Mouse (Mus musculus) layer of hippocampus, adult 18-20 months (tissue): ENCODE results near the gene Fat1. TPM values are rescaled to one million over a fixed set of nuclear protein-coding genes. Genes with fewer than 3 reads are reported as not detected.

Experiments
- DNase-seq, 2 experiments: peaks; one replicate each; pipeline ENCODE4 v3.0.0; 2022; ENCODE audit warnings: low spot score in 2 of 2
- total RNA-seq, 2 experiments: library from RNA; stranded (reverse); gene quantifications; 2 replicates each; pipeline ENCODE4 v1.2.3; 2021

Fat1 gene
- total RNA-seq, 2 experiments from 2014 or later, result 19.5 to 23.1 TPM

DNA sequence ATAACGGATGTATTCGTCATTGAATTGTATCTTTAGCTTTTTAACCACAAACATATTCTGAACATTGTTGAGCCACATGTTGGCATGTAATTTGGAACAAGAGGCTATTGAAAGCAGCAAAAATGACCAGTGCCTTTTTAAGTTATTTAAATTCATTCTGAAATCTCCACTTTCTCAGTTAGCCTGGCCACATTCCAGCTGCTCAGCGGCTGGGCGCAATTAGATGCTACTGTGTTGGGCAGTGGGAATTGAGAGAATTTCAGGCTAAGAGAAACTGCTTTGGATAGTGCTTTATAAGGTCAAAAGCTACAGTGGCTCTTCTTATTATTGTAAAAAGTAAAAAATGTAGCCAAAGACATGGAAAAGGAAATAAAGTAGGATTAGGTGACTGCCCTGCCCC lies 67.4 kb downstream of the Fat1 start:
- no peak for DNase-seq

DNA sequence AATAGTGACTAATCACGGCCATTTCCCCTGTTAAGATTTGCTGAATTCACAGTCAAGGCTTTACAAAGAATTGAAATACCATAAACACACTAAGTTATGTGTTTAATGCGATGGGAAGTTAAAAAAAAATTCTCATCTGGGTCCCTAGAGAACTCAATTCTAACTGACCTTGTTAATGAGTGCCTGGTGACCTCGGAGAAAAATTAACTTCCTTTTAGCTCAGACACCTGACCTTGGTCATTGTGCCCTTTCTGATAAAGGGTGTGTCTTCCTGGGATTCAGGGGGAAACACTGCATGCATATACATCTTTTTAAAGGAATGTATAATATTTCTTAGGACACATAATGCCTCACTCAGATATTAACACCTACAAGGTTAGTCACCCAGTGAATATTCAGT lies 68.8 kb downstream of the Fat1 start:
- no peak for DNase-seq

DNA sequence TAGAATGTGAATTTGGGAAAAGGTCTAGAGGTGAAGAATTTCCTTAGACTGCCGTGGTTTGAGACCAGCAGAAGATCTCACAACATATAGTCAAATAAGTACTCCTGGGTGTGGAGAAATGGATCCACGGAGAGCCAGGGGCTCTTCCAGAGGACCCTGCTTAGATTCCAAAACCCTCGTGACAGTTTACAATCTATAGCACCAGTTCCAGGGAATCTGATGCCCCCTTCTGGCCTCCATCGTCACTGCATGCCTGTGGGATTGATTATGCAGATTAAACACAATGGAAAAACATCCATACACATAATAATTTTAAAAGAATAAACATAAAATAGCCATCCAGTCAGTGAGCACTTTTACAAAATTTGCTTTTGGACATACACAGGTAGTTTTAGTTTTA lies 75.4 kb downstream of the Fat1 start:
- DNase-seq, result peak in 1 of 2 experiments; percentile 71

DNA sequence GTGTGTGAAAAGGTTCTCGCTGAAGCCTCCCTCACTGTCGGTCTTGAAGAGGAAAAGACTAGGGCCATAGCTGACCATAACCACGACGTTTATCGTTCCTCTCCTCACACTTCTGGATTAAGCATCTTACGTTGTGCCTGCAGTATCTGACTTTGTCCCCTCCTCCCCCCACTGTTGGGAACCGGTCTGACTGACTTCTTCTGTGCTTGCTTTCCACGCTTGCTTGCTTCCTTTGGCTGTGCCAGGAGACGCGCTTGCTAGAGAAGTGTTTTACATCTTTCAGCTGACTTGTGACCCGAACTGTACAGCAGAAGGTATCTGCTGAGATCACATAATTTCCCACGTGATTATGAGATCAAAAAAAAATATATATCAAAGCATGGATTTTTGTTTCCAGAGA lies 76.5 kb downstream of the Fat1 start:
- no peak for DNase-seq

DNA sequence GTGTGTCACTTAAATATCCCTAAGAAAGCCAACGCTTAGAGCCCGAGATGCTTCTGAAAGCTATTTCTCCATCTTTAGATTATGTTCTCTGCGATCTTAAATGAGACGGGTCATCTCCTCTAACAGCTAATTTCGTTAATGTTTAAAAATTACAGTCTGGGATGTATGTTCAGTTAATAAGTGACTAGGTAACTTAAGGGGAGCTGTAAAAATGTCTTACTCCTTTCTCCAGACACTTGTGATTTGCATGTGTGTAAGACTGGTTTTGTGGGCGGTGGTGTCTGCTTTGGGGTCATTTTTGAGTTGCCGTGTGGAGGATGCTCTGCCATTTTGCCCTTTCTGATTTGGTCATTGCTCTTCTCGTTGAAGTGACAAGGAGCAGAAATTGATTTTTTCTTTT lies 78.6 kb downstream of the Fat1 start:
- no peak for DNase-seq

DNA sequence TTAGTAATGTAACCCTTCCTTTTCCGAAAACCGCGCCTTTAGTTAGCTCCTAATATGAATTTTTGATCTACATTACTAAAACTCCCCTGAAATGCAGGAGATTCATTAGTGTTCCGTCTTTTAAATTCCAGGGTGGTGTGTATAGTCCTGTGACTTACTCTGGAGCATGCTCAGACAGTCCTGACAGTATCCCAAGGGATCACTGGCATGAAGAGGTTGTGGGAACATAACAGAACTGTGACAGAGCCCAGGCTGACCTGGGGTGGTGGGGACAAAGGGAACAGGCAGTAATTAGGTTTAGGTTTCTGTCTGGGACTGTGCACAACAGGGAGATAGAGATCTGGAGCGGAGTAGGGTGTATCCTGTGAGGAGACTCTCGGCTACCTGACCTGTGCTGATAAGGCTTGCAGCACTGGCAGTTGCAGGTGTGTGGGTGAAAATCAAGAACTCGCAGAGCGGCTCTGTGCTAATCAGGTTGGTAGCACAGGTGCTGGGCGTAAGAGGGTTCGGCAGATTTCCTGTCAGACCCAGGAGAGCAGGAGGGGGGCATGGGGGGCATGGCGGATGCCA lies 79.3 kb downstream of the Fat1 start:
- DNase-seq, result no peak

DNA sequence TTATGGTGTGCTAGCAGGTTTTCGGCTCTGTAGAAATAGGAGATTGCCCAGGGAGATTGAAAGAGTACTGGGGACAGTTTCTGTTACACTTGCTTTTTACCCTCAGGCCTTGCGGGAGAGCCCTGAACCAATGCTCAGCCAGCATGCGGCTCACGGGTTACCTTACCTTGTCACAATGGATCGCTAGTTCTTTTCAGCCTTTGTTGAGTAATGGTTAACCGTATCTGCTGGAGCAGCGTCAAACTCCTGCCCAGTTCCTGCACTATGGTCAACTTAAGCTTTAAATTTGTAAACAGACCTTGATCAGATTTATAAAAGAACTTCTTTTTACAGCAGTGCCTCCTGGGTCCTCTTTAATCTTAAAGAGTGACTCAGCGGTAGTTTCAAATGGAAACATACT lies 80.6 kb downstream of the Fat1 start:
- no peak for DNase-seq

DNA sequence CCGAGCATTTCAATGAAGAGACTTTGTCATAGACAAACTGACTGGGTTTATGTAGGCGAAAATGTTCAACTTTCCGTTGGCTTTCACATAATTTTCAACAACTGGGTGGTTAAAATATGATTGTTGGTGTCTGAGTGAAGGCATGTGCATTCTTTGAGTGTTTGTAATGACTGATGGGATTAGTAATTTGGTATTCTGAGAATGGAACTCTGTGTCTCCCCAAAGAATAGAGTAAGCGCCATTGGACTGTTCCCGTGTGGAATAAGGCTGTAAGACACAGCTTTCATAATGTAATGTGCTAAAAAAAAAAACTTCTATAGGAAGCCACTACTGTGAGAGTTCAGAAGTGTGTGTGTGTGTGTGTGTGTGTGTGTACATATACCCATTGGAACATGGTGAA lies 84.0 kb downstream of the Fat1 start:
- no peak for DNase-seq

DNA sequence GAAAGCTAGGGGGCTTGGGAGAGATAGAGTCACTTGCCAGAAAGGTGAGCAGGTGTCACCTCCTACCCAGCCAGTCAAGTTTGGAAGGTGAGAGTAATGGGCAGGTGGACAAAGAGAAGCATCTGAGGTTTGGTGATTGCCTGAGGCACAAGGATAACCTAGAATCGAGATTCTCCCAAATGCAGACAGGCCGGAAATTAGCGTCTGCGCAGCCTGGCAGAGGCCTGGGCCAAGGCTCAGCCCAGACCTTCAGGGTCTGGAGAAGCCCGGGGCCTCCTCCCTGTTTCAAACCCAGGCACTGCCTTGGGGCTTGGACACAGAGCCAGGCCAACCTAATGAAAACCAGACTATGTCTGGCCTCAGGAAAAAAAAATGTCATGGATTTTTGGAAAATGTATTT lies 85.9 kb downstream of the Fat1 start:
- DNase-seq, result no peak

DNA sequence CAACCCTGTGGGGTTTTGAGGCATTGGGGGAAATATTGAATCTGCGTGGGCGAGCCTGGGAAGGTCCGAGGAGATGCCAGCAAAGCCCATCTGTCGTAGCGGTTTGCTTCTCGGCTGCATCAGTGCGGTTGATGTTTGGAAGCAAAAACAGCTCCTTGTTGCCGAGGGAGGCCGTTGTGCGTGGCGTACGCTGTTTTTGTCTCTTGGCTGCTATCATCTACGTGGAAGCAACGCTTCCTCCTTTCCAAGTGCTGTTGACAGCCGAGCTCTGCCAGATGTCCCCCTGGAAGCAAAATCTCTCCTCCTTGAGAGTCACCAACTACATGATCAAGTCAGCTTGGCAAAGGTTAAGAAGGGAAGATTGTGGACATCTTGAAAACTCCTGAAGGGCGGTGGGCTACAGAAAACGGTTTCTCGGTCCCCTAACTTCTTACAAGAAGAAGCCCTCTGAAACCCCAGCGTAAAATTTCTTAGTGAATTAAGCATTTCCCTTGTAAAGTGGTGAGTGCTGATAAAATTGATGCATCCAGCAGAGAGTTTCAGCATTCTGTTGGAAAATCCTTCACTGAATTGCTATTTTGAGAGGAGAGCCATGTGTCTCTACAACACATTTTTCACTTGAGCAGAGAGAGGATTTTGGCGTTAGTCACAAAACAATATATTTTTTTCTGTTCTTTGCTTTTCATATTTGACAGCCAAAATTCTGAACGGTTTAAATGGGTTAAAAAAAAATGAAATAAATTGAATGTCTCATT lies 86.8 kb downstream of the Fat1 start:
- peak; percentile 74 to 84 for DNase-seq

DNA sequence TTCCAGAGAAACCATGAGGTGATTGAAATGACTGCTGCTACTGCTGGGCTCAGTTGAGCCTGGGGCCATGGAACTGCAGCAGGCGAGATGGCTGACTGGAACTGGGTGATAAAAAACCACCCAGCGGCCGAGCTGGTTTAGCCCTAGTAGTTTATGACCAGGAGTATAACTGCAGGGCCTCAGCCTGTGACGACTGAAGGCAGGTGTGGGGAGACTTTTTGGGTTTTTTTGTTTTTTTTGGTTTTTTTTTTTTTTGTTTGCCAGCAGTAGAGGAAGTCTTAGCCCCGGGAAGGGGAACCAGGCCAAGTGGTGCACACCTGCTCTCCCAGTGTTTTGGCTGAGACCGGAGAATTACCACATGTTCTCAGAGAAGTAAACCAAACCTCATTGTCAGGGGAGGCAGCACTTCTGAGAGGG lies 92.8 kb downstream of the Fat1 start:
- no peak for DNase-seq

DNA sequence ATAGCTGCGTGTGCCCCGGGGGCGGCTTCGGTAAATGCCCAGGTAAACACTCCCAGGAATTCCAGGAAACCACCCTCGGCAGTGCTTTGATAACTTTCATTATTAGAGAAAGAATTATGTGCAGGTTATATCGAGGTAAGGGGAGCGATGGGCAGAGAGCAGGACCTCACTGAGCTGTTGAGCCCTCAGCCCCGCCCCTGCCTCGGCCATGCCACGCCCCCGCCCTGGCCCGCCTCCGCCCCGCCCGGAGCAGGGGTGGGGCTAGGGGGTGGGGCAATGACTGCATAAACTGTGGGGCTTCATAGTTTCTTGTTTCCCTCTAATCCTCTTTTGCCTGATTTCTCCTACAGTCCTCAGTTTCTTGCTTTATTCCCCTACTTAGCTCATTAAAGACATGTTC lies 103.1 kb downstream of the Fat1 start:
- DNase-seq, result no peak

DNA sequence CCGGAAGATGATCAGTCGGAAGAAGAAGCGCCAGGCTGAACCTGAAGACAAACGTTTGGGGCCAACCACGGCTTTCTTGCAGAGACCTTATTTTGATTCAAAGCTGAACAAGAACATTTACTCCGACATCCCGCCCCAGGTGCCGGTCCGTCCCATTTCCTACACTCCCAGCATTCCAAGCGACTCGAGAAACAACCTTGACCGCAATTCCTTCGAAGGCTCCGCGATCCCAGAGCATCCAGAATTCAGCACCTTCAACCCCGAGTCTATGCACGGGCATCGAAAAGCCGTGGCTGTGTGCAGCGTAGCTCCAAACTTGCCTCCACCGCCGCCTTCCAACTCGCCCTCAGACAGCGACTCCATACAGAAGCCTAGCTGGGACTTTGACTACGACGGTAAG lies 108.9 kb downstream of the Fat1 start:
- DNase-seq, result no peak

DNA sequence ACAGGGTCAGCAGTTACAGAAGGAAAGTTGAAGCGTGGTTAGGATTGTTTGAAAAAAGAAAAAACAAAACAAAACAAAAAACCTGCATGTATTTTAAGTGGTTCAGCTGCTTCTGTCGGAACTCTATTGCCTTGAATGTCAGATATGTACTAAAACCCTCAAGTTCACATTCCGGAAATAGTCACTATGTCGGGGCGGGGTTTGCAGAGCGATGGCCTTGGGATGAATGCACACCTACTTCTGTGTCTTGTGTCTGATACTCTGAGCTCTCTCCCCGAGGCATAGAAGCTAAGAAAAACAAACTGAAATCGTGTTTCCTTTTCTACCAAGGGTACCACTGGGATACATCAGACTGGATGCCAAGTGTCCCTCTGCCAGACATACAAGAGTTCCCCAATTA lies 115.2 kb downstream of the Fat1 start:
- no peak for DNase-seq

DNA sequence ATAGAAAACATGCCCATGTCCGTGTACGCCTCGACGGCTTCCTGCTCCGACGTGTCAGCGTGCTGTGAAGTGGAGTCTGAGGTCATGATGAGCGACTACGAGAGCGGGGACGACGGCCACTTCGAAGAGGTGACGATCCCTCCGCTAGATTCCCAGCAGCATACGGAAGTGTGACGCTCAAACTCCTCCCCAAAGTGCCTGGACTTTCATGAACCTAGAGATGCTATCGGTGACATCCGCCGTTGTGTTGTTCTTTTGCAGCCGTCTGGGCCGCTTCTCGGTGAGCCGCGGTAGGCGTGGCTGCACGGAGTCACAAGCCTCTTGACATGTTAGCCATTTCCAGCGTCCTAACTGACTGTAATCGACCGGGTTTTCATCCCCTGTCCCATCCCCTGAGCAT lies 116.0 kb downstream of the Fat1 start:
- no peak for DNase-seq

DNA sequence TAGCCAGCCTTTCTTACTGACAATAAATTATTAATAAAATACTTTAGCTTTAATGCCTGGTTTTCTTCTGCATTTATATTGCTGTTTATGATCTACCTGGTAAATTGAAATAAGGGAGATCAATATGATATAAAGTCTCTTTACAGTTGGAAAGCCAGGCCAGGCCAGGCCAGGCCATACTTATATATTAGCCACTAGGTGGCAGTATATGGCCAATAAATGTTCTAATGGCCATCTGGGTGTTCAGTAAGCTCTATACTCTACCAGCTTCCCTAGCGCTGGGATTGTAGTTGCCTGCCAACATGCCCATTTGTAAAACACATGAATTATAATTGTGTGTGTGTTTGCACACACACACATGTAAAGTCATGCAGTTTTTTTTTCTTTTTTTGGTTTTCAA lies 117.0 kb downstream of the Fat1 start:
- no peak for DNase-seq

DNA sequence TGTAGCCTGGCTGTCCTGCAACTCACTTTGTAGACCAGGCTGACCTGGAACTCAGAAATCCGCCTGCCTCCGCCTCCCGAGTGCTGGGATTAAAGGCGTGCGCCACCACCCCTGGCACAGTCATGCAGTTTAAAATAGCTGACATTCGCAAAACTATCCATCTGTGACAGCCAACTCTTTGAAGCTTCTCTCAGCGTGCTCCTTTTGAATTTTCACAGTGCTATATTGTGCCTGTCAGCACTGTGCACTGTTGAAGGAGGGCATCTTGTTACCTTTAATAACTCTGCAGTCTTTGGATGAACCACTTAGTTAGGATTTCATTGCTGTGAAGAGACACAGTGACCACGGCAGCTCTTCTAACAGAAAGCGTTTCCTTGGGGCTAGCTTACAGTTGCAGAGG lies 117.4 kb downstream of the Fat1 start:
- DNase-seq, result no peak

DNA sequence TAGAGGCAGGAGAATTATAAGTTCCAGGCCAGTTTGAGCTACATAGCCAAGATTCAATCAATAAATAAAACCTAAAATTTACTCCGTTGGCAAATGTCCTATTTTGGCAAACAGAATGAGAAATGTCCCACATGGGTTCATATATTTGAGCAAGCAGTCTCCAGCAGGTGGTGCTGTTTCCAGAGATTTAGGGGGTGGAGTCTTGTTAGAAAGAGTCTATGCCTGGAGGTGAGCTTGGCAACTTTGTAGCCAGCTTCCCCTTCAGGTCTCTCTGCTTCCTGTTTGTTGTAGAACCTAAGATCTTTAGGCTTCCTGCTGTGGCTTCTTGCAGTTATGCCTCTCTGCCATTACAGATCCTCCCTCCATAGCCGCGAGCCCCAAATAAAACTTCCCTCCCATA lies 120.3 kb downstream of the Fat1 start:
- DNase-seq, result no peak

DNA sequence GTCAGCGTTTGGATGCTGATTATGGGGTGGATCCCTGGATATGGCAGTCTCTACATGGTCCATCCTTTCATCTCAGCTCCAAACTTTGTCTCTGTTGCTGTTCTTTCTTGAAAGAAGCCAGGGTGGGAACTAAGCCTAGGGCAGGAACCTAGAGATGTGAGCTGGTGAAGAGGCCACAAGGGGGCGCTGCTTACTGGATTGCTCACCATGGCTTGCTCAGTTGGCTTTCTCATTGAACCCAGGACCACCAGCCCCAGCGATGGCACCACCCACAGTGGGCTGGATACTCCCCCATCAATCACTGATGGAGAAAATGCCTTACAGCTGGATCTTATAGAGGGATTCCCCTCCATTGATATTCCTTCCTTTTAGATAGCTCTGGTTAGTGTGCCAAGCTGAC lies 121.6 kb downstream of the Fat1 start:
- no peak for DNase-seq

DNA sequence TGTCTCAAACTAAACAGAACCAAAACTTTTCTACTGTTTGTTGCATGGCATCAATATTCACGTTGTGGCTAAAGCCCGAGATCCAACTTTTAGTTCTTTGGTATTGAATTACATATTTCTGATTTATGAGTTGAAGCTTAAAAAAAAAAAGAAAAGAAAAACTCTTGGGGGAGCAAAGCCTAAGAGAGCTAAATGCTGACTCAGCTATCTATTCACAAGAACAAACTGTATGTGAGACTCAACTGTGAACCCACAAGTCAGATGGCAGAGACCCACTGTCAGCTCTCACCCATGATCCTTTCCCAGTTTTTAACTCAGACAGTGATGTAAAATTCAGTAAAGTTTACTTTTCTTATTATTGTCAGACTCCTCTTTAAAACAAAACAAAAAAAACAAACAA lies 124.8 kb downstream of the Fat1 start:
- DNase-seq, result no peak

DNA sequence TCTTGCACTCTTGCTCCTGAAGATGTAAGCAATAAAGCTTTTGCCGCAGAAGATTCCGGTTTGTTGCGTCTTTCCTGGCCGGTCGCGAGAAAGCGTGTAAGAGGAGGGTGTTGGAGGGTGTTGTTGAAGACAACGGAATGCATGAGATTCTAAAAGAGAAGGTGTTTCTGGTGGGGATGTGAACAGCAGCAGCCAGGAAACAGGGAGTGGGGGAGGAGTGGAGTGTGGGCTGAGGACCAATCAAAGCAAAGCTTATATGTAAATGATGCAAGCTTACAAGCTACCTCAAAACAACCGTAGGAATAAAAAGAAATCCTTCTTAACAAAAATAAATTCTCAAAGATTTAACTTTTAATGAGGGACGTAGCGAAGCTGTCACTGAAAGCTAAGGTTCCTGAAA lies 127.1 kb downstream of the Fat1 start:
- no peak for DNase-seq

DNA sequence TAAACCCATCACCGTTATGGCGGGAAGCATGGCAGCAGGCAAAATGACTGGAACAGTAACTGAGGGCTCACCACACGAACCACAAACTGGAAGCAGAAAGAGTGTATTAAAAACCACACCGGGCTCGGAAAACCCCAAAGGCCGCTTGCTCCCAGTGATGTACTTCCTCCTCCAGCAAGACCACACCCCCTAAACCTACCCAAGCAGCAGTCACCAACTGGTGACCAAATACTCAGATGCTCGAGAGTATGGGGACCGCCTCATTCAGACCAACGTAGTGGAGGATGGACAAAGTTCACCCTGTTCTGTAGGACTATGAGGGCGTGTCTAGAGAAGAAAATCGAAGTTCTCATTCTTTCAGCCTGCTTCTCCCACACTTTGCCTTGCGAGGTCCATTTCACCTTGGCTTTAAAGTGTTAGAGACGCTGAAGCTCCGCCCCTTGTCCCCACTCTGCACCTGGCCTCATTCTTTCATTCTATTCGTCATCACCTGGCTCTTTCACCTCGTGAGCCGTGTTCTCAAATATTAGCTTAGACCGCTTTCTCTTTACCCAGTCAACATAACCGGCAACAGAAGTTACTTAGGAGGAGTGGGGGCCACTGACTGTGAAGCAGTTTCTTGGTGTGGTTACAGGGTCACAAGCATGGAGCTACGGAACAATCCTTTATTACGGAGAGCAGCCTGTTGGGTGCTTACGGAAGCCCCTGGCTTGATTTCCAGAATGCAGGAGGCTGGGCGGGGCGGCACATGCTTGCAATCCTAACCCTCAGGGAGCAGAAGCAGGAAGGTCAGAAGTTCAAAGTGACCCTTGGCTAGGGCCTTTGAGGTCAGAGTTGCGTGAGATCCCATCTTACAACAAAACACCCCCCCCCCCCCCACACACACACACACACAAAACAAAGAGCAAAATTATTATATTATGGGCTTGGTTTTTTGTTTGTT lies 128.0 kb downstream of the Fat1 start:
- DNase-seq, result no peak
